Mouse (Mus musculus): ENCODE measurements around the gene Zbtb32.

DNA sequence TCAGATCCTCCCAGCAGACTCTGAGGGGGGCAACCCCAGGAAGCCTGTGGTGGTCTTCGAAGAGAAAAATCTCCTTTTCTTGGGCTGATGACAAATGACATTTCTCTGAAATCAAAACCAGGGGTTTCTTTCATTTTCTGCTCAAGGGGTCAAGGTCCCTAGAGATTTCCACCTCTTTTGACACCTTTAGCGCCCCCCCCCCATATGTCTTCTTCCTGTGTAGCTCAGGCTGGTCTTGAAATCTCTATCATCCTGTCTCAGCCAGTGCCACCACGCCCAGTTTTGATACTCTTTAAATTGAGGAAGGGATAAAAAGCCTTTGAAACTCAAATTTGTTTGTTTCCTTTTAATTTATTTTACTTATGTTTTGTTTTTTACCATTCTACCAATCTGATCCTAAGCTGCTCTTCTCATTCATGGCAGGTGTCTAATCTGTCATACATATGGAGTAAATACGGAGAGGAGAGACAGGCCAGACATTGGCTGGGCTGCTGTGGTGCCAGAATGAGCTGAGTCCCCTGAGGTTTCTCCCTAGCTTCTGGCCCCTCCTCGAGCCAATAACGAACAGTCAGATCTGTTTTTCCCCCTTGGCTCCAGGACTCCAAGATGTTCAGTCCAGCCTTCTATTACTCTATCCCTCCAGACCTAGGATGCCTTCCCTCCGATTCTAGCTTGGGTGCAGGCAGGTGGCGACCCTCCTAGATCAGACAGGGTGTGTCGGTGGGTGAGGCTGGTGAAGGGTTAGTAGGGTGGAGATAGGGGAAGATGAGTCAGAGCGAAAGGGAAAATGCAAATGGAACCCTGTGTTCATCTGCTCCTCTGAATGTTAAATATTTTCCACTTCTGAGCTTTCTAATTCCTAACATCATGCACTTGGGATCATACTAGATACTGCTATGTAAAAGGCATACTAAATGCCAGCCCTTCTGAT is 4.9 kb downstream of the Zbtb32 start:
- TF ChIP-seq CTCF (IDR thresholded peaks at IDR 0.05; ENCODE audit: low read depth) = no peak
- TF ChIP-seq EP300 (IDR thresholded peaks at IDR 0.05; ENCODE audit: low read depth) = no peak

Measured in liver, embryonic 14.5 days (tissue).